Mouse (Mus musculus): ENCODE results near the gene Eif1.

DNA sequence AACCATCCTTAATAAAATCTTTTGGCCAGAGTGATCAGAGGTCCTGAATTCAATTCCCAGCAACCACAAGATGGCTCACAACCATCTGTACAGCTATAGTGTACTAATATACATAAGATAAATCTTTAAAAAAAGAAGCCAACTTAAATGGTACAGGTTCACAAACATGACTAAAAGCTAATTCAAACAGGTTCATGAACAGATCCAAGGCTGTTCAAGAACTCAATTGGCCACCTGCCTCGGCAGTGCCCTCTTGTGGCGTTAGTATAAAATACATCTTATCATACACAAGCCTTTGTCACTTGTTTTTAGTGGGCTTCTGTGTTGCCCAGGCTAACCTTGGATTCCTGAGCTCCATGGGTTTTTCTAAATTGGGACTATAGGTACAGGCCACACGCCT, 3.9 kb downstream of the Eif1 start:
- no peak for TF ChIP-seq EP300 (IDR thresholded peaks at IDR 0.05; ENCODE audit: insufficient read depth, low read depth, low read length)
- peak; percentile 62 for TF ChIP-seq CTCF (IDR thresholded peaks at IDR 0.05; ENCODE audit: low read depth, low read length)
